Mouse (Mus musculus): Measurements from ENCODE around the gene Snrnp35.

DNA sequence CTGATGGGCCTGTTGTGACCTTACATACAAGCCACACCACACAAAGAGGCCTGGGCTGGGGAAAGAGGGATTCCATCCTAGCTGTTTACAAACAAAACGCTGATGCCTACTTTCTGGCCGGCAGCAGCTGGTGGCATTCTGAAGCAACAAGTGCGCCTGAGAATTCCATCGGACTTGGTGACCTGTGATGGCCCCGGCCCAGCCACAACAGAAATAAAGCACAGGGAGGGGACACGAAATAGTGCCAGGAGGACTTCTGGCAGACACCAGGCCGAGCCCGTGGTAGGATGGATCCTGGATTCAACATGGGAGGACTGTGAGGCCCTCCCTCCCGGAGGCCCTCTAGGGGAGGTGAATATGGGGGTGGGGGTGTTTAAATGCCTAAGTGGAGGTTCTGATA, 45.9 kb downstream of the Snrnp35 start:
- no peak for TF ChIP-seq E2F4 (IDR thresholded peaks at IDR 0.05; ENCODE audit: insufficient read depth)
- TF ChIP-seq TCF12 (IDR thresholded peaks at IDR 0.05; ENCODE audit: insufficient read depth, poor library complexity, severe bottlenecking), result no peak
